Mouse (Mus musculus) bone marrow, adult 2 months (tissue): ENCODE measurements around the gene Cnmd.

Source experiments
- CTCF ChIP-seq: fragments of 200-500 bp; IDR thresholded peaks from 2 replicates; pipeline ENCODE4 v1.5.1; 2011; ENCODE audit warnings: low read length, control low read depth; ENCODE audit not compliant: control insufficient read depth, insufficient read depth
- POLR2A ChIP-seq: fragments of 200-500 bp; IDR thresholded peaks from 2 replicates; pipeline ENCODE4 v1.6.1; 2011; ENCODE audit warnings: low read depth, mild to moderate bottlenecking, control low read depth, low read length, borderline replicate concordance; ENCODE audit not compliant: control insufficient read depth

- TF ChIP-seq CTCF (no peak), POLR2A (no peak)
These were observed 67.9 kb downstream of the Cnmd start for GRCm38 (mm10) chr14:79594069-79594468.
